Mouse (Mus musculus) frontal cortex, postnatal 25 days (tissue): ENCODE results near the gene Gm21983.

Experiments used
- DNase-seq, 2 experiments: peaks; one replicate each; pipeline ENCODE4 v3.0.0; 2022; ENCODE audit warnings: low spot score in 2 of 2

Gm21983 gene

DNA sequence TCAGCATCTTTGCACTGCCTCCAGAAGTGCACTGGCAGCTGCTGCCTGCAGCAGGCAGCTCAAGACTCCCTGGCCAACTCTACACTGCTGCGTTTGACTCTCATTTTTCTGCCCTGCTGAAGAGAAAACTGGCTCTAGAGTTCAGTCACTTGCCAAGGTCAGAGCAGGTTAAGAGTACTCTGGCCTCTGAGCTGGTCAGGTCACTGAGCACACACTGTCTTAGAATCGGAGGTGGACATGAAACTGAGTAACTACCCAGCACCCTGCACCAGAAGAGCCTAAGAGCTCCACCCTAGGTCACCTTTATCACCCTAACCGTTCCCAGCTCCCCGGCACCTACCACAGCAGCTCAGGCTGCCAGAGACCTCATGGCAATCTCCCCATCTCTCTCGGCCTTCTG, 5.1 kb upstream of the Gm21983 start:
- DNase-seq: no peak

DNA sequence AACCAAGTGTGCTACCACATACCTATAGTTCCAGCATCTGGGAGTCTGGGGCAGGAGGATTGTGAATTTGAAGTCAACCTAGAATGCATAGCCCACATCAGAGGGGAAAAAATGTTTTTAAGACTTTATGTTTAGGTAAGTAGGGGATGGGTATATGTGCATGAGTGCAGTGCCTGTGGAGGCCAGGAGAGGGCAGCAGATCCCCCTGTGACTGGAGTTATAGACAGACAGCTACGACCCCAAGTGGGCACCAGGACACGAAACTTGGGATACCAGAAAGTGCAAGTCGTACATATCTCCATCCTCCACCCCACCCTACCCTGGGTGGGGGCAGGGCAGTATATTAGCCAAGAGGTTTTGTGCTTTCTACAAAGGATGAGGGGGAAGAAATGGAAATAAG, 4.1 kb upstream of the Gm21983 start:
- no peak for DNase-seq

DNA sequence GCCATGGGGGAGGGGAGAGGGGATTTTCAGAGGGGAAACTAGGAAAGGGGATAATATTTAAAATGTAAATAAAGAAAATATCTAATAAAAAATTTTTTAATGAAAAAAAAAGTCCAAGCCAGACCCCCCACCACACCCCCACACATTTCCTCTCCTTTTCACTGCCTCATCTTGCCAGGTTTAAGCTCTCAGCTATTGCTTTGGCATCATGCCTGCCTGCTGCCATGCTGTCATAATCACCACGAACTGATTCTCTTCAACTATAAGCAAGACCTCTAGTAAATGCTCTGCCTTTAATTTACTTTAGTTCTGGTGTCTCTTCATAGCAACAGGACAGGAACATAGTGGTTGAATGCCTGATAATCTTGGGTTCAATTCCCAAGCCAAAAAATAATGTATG, 1.6 kb upstream of the Gm21983 start:
- no peak for DNase-seq

DNA sequence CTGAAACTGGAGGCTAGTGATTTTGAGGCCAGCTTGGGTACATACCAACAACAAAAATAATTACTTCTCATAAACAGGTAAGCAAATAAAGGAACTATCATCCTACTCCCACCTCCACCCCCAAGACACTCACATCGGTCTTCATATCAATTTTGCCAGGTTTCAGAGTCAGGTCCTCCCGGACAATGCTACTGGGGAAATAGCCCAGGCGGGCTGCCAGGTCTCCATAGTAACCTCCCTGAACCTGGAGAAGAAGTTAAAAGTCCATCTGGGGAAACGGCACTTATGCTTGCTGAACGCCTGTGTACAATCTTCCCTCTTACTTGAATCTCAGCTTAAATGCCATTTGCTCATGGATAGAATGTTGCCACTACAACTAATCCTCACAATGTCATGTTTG, 850 bp downstream of the Gm21983 start:
- no peak for DNase-seq

DNA sequence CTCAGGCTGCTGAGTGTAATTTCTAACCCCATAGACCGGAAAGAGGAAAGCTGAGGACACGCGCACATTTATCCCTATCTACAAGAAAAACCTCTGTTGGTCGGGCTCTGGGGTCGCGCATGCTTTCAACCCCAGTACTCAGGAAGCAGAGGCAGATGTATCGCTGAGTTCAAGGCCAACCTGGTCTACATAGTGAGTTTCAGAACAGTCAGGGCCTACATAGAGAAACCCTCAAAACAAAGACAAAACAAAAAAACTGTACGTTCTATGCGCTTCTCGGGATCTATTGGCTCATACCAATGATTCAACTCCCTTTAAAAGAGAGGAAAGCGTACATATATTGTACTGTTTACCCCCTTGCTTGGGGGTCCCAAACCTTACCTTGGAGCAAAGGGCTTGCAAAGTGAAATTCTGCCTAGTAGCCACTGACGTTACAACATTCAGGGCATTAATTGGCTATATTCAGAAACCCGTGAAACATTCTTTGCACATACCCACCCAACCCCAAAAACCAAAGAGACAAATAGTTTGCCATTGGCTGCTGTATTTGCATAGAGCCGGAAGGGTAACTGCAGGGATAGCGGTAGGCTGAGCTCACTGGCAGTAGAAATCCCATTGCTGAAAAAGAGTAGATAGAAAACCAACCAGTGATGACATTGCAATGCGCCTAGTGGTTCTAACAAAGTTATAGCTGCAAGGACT, 1.5 kb downstream of the Gm21983 start:
- no peak for DNase-seq

- peak; percentile 98 to 99 for DNase-seq
Measured at GRCm38 (mm10) chr7:27178324-27179216, 2.3 kb downstream of the Gm21983 start, which contains the start of gene Rab4b. Gene Rab4b (minus strand): TSS chr7:27178896.

- no peak for DNase-seq
Measured at GRCm38 (mm10) chr7:27177942-27178323, 3.0 kb downstream of the Gm21983 start.

DNA sequence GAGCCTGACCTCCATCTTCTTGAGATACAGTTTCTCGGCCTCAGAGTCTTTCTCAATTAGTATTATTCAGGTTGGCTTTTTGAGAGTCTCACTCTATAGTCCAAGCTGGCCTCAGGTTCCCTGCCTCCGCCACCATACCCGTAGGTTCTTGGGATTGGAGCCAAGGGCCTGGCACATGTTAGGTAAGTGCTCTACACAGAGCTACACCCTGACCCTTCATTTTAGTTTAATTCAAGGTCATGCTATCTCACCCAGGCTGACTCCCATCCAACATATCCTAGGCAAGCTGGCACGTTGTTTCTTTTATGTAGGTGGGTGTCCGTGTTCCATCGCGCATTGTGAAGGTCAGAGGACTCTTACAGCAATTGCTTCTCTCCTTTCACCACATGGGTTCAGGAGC, 6.0 kb downstream of the Gm21983 start:
- no peak for DNase-seq

DNA sequence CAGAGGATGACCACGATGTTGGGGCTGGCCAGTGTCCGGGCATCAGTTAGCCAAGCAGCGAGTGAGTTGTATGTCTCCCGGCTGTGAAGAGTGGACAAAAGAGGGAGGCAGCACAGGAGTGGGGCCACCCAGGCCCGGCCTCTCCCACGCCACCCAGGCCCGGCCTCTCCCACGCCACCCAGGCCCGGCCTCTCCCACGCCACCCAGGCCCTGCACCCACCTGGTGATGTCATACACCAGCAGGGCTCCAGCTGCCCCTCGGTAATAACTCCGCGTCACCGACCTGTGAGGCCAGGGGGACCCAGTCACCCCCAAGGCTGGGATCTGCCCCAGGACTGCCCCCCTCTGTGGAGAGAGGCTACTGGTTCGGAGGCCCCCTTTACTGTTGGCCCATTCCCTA, 6.4 kb downstream of the Gm21983 start:
- no peak for DNase-seq

- no peak for DNase-seq
Measured at GRCm38 (mm10) chr7:27170981-27171380, 9.9 kb downstream of the Gm21983 start.

- DNase-seq: no peak
Measured at GRCm38 (mm10) chr7:27168371-27168770, 12.5 kb downstream of the Gm21983 start.

GRCm38 (mm10) chr7:27167475-27168094, 13.3 kb downstream of the Gm21983 start:
- DNase-seq: no peak

- peak; percentile 91 to 92 for DNase-seq
Measured at GRCm38 (mm10) chr7:27166614-27167474, 14.0 kb downstream of the Gm21983 start, which contains the start of gene Egln2. Gene Egln2 (minus strand): TSS chr7:27166802.

GRCm38 (mm10) chr7:27166229-27166613, 14.7 kb downstream of the Gm21983 start:
- DNase-seq: peak; percentile 59 to 60

GRCm38 (mm10) chr7:27165696-27166095, 15.2 kb downstream of the Gm21983 start:
- no peak for DNase-seq

- no peak for DNase-seq
Measured at GRCm38 (mm10) chr7:27165007-27165655, 15.8 kb downstream of the Gm21983 start.

GRCm38 (mm10) chr7:27164112-27164947, 16.6 kb downstream of the Gm21983 start:
- DNase-seq: no peak

- no peak for DNase-seq
Measured at GRCm38 (mm10) chr7:27163450-27163805, 17.5 kb downstream of the Gm21983 start.

DNA sequence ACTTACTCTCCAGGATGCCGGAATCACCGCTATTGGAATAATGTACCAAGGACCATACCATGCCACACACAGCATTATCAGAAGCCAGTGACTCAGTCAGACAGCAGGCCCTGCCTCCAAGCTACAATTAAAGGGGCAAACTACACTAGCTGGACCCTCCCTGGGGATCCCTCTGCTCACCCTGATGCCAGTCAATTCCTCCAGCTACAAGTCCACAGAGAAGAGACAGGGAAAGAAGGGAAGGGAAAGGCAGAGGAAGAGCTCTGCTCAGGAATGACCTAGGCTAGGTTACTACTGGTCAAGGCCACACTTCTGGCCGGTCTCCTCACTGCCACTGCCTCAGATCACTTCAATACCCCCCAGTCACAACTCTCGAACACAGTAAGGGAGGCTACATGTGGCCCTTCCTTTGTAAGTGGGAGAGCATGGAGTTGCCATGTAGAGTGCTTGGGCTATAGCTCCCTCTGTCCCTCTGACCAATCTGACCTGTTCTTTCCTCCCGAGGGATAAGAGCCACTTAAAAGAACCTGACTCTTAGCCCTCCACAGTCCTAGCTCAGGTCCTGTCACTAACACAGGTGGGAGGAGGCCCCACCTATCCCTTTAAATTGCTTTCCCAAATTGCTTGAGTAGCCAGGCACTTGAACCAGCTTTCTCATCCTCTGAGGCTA, 18.0 kb downstream of the Gm21983 start:
- no peak for DNase-seq

GRCm38 (mm10) chr7:27161744-27162143, 19.1 kb downstream of the Gm21983 start:
- DNase-seq: no peak
